Mouse (Mus musculus) hindbrain, postnatal 0 days (tissue): ENCODE measurements around the gene Rad54l. TPM values are rescaled to one million over a fixed set of nuclear protein-coding genes. Genes with fewer than 3 reads are reported as not detected.
A peak's percentile ranks its signal among the peaks of the same experiment; 100 is the strongest.

Experiments used
- ATAC-seq: fragments of 200-750 bp; cut with Nextera tagmentation; 2 replicates; pipeline ENCODE4 v1.8.0; 2017; ENCODE audit warnings: mild to moderate bottlenecking, moderate TSS enrichment, moderate library complexity
- DNase-seq: peaks from one replicate; pipeline ENCODE4 v3.0.0-alpha.2; 2015; ENCODE audit warnings: low spot score
- H3K27ac ChIP-seq: fragments of 300-500 bp; sonication (generic); 2 replicates; pipeline ENCODE4 v1.5.1; 2014; ENCODE audit warnings: mild to moderate bottlenecking
- H3K27me3 ChIP-seq: fragments of 300-500 bp; sonication (generic); 2 replicates; pipeline ENCODE4 v1.6.1; 2014; ENCODE audit warnings: low read length, mixed read lengths; ENCODE audit not compliant: insufficient read depth
- H3K36me3 ChIP-seq: fragments of 300-500 bp; sonication (generic); 2 replicates; pipeline ENCODE4 v1.6.1; 2014; ENCODE audit warnings: low read length, mixed read lengths; ENCODE audit not compliant: insufficient read depth
- H3K4me1 ChIP-seq: fragments of 300-500 bp; sonication (generic); 2 replicates; pipeline ENCODE4 v1.6.1; 2014; ENCODE audit warnings: antibody characterized with exemption, low read length, mixed read lengths; ENCODE audit not compliant: insufficient read depth
- H3K4me2 ChIP-seq: fragments of 300-500 bp; sonication (generic); 2 replicates; pipeline ENCODE4 v1.6.1; 2014; ENCODE audit warnings: low read depth, mild to moderate bottlenecking, low read length, moderate library complexity, mixed read lengths
- H3K4me3 ChIP-seq: fragments of 300-500 bp; sonication (generic); 2 replicates; pipeline ENCODE4 v1.5.1; 2014; ENCODE audit warnings: low read length
- H3K9ac ChIP-seq: fragments of 300-500 bp; sonication (generic); replicated peaks from 2 replicates; pipeline ENCODE4 v1.6.1; 2014; ENCODE audit warnings: mild to moderate bottlenecking, low read length, moderate library complexity, mixed read lengths
- H3K9me3 ChIP-seq: fragments of 300-500 bp; sonication (generic); 2 replicates; pipeline ENCODE4 v1.6.1; 2016; ENCODE audit warnings: low read length, mixed read lengths
- CTCF ChIP-seq: IDR thresholded peaks from 2 replicates; pipeline ENCODE4 v1.5.1; 2016; ENCODE audit warnings: antibody characterized with exemption, control low read depth, low read depth
- WGBS: fragments of 180-500 bp; shearing (Covaris S2); extraction: QIAGEN DNeasy Blood & Tissue Kit; methylation state at CpG from one replicate; pipeline ENCODE4 v1.1.7; 2014; 5-methylcytosine and 5-hydroxymethylcytosine counted together
- polyA plus RNA-seq: library from polyadenylated mRNA; unstranded; fragments of >200 nt; fragmentation: Nextera tagmentation; extraction: Ambion mirVana; gene quantifications from 2 replicates; pipeline ENCODE4 v1.2.1, GENCODE M21; 2015
- total RNA-seq: library from RNA; depleted of rRNA; stranded (reverse); fragments of >200 nt; gene quantifications from 2 replicates; pipeline ENCODE4 v1.2.3, GENCODE M21; 2014

Rad54l gene
- total and polyA plus RNA-seq, 2 experiments from 2014 or later, result 5.3 to 5.4 TPM

GRCm38 (mm10) chr4:116141736-116142135 lies 18.2 kb upstream of the Rad54l start:
- no peak overlapping the region for H3K4me3 ChIP-seq
- no peaks in the 10 kb centered on the region for H3K27me3 ChIP-seq
- H3K4me2 ChIP-seq, result no peak overlapping the region
- H3K9me3 ChIP-seq, result no peaks in the 10 kb centered on the region
- TF ChIP-seq CTCF, result no peak
- no peaks in the 10 kb centered on the region for H3K36me3 ChIP-seq
- no peak for ATAC-seq
- WGBS, result 69% methylated on average over 1 of the region's 1 CpGs
- H3K9ac ChIP-seq, result no peak overlapping the region
- no peak overlapping the region for H3K27ac ChIP-seq
- no peak for DNase-seq
- H3K4me1 ChIP-seq, result peaks cover 7% of the 10 kb centered on the region; the same call in 1 of the 2 replicates

GRCm38 (mm10) chr4:116140801-116141574 lies 17.5 kb upstream of the Rad54l start:
- ATAC-seq (no peak), DNase-seq (no peak)
- Histone ChIP-seq H3K27me3 (no peaks in the 10 kb centered on the region), H3K4me3 (no peak overlapping the region), H3K4me2 (no peak overlapping the region), H3K4me1 (peaks cover 7% of the 10 kb centered on the region; the same call in 1 of the 2 replicates), H3K36me3 (no peaks in the 10 kb centered on the region), H3K9me3 (no peaks in the 10 kb centered on the region), H3K9ac (no peak overlapping the region), H3K27ac (no peak overlapping the region)
- TF ChIP-seq CTCF, result no peak
- WGBS, result 76% methylated on average over 7 of the region's 7 CpGs

GRCm38 (mm10) chr4:116137421-116137996 lies 14.0 kb upstream of the Rad54l start:
- WGBS, result 50% methylated on average over 13 of the region's 13 CpGs
- H3K36me3 ChIP-seq, result no peaks in the 10 kb centered on the region
- H3K4me1 ChIP-seq, result no peaks in the 10 kb centered on the region
- no peak overlapping the region for H3K27ac ChIP-seq
- no peaks in the 10 kb centered on the region for H3K27me3 ChIP-seq
- H3K4me2 ChIP-seq, result no peak overlapping the region
- ATAC-seq (no peak), DNase-seq (no peak)
- H3K4me3 ChIP-seq, result no peak overlapping the region
- no peak for TF ChIP-seq CTCF
- no peaks in the 10 kb centered on the region for H3K9me3 ChIP-seq
- H3K9ac ChIP-seq, result no peak overlapping the region

GRCm38 (mm10) chr4:116134990-116135389 lies 11.5 kb upstream of the Rad54l start:
- Histone ChIP-seq H3K4me1 (no peaks in the 10 kb centered on the region), H3K4me3 (no peak overlapping the region), H3K9ac (no peak overlapping the region), H3K9me3 (no peaks in the 10 kb centered on the region), H3K36me3 (no peaks in the 10 kb centered on the region), H3K27ac (no peak overlapping the region), H3K27me3 (no peaks in the 10 kb centered on the region), H3K4me2 (no peak overlapping the region)
- peak; percentile 40; the same call in 1 of the 2 replicates for ATAC-seq
- DNase-seq, result peak; percentile 87
- 28% methylated on average over 2 of the region's 2 CpGs for WGBS
- peak; percentile 93 for TF ChIP-seq CTCF

- no peaks in the 10 kb centered on the region for H3K9me3 ChIP-seq
- H3K4me1 ChIP-seq, result no peaks in the 10 kb centered on the region
- no peak for ATAC-seq
- H3K27ac ChIP-seq, result no peak overlapping the region
- H3K27me3 ChIP-seq, result no peaks in the 10 kb centered on the region
- 85% methylated on average over 4 of the region's 4 CpGs for WGBS
- no peak for DNase-seq
- TF ChIP-seq CTCF, result no peak
- H3K36me3 ChIP-seq, result no peaks in the 10 kb centered on the region
- no peak overlapping the region for H3K4me2 ChIP-seq
- no peak overlapping the region for H3K4me3 ChIP-seq
- H3K9ac ChIP-seq, result no peak overlapping the region
Measured at GRCm38 (mm10) chr4:116133126-116133525, 9.6 kb upstream of the Rad54l start.

GRCm38 (mm10) chr4:116127956-116128355 lies 4.5 kb upstream of the Rad54l start:
- TF ChIP-seq CTCF, result no peak
- DNase-seq (no peak), ATAC-seq (no peak)
- no peak overlapping the region for H3K4me2 ChIP-seq
- 0 out of 2 replicates have a peak, but pooled peaks cover 4% of the 10 kb centered on the region for H3K4me1 ChIP-seq
- H3K36me3 ChIP-seq, result no peaks in the 10 kb centered on the region
- no peaks in the 10 kb centered on the region for H3K9me3 ChIP-seq
- H3K9ac ChIP-seq, result no peak overlapping the region
- 45% methylated on average over 6 of the region's 6 CpGs for WGBS
- no peak overlapping the region for H3K27ac ChIP-seq
- no peaks in the 10 kb centered on the region for H3K27me3 ChIP-seq
- no peak overlapping the region for H3K4me3 ChIP-seq
